Mouse (Mus musculus): Measurements from ENCODE around the gene Prkar2a.
"Not testable (repeated sequence)": the region's sequence is repeated elsewhere in the genome, so short reads cannot be mapped to it uniquely, and the experiment has no call there.

Prkar2a gene

GRCm38 (mm10) chr9:108689106-108689505, at the start of gene Prkar2a:
Gene Prkar2a (plus strand): TSS chr9:108689314.
- CTCF ChIA-PET = no interaction called here

GRCm38 (mm10) chr9:108639825-108640224, 49.3 kb upstream of the Prkar2a start:
- CTCF ChIA-PET = no interaction called here

DNA sequence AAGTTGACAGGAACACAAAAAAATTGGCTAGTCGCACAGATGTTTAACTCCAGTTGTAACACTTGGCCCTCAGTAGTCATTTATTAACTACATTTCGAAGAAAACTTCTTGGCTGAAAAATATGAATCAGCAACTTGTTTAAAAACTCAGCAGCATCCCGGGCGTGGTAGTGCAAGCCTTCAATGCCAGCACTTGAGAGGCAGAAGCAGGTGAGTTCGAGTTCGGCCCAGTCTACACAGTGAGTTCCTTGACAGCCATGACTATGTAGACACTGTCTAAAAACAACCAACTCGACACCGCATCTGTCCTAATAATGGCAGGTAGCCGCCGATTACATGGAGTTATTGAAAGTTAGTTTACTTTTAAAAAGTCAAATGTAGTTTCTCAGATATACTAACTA, 40.9 kb upstream of the Prkar2a start:
- CTCF ChIA-PET = no interaction called here

DNA sequence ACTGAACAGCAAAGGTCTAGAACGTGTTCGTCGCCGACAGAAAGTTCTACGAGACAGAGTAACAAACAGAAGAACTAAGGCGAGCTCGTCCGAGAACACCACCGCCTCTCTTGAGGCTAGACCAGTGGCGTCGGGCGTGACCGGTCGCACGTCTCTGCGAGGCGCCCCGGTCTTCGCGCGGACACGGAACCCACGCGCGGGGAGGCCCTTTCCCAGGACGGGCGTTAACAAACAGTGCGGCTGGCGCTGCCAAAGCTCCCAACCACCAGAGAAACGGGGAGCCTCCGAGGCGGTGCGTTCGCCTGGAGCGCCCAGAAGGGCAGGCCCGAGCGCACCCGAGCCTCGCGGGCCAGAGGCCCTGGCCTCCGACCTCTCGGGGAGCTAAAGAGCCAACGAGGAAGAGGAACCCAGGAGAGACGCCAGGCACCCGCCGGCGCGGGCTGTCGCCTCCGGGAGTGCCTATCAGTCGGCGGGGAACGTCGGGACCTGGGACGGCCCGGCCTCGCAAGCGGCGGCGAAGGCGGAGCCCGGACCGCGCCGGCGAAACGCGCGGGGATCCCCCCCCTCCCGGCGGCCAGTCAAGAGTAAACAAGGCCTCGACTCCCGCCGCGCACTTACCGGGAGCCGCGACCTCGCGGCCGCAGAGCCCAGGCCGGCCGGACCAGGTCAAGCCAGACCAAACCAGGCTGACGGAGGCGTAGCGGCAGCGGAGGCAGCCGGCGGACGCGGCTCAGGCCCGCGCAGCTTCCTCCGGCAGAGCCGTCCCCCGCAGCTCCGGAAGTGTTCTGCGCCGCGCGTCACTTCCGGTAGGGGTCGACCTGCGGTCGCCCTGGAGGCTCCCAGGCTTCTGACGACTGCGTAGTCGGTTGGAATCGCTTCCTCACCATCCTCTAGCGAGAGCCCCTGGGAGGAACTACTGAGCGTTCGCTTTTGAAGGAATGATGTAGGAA, 40.2 kb upstream of the Prkar2a start, which contains the start of gene Arih2:
Gene Arih2 (minus strand): TSS at position 776 of the 950 bp plus-strand sequence.
- CTCF ChIA-PET = interaction anchor here (0.5 kb wide), 2 partner anchors 20 to 744 kb away, joined by 3 to 4 read pairs; no protein-coding TSS in a partner anchor

DNA sequence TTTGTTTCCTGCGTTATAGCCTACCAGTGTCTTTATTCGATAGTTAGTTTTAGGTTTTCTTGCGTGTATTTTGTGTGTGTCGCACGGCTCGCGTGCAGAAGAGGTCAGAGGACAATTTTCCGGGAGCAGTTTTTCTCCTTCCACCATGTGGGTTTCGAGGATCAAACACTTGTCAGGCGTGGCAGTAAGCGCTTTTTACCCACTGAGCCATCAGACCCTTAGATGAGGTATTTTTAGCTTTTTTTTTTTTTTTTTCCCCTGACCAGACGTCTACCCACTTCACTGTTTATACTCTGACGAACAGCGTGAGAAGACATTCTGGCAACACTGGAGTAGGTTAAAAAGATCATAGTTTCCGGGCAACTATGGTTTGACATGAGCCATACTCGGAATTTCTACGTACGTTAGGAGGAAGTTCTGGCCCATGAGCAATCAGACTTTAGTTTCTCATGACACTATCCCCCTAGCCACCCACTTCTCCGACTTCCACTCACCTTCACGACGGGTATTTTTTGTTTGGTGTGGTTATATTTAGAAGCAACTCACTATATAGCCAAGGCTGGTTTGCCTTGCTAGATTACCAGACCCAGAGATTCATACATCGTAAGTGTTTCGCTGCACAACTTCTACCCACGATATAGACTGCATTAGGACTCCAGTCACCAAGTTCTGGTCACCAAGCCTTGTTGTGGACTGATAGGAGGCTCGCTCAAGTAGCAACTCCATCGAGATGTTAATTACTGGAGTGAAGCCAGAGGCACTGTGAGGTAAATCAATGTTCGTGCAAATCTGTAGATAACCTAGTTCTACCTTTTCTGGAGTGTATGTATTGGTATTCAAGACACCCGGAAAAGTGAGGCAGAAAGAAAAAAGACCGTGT, 39.3 kb upstream of the Prkar2a start:
- CTCF ChIA-PET = interaction anchor here (0.5 to 0.7 kb wide), 3 partner anchors 19 to 745 kb away, joined by 3 to 5 read pairs (median 4); no protein-coding TSS in a partner anchor

GRCm38 (mm10) chr9:108654566-108655464, 34.3 kb upstream of the Prkar2a start:
- CTCF ChIA-PET = no interaction called here

- CTCF ChIA-PET = not testable (repeated sequence)
Observed at GRCm38 (mm10) chr9:108655865-108656264, 33.2 kb upstream of the Prkar2a start.

DNA sequence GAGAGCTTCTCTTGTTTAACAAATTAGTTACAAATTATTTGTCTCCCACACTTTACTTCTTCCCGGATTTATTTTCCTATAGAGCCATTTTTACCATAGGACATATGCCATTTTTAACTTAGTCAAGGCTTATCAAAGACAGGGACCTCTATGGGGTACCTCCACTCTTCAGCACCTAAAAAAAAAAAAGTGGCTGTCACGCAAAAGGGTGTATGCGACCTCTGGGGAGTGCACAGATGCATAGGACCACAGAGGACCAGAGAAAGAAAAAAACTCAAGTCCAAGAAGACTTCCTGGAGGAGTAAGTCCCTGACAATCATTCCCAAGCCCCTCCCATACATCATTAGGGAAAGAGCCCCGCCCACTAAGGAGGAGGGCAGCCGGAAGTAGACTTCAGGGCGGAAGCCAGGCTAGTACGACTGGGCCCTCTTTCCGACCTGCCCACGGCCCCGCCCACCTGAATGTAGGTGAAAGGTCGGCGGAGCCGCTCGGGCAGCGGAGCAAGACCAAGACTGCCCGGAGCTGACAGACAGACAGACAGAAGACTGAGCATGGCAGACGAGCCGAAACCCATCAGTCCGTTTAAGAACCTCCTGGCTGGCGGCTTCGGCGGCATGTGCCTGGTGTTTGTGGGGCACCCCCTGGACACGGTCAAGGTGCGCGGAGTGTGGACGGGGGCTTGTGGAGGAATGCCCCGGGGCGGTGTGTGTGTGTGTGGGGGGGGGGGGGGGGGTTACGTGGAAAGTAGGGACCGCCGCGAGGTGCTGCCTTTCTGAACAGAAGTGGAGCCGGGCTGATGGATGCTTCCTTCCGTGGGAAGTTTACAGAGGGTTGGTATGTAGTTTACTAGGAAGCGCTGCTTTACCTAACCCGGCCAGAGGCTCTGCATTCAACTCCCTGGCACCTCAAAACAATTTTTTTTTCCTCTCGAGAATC, 27.2 kb upstream of the Prkar2a start, which contains the start of gene Slc25a20:
Gene Slc25a20 (plus strand): TSS at position 412 of the 936 bp plus-strand sequence.
- CTCF ChIA-PET = interaction anchor here (1.1 kb wide), 1 partner anchor 11 kb away, joined by 5 read pairs; no protein-coding TSS in a partner anchor

GRCm38 (mm10) chr9:108662660-108663059, 26.5 kb upstream of the Prkar2a start:
- CTCF ChIA-PET = interaction anchor here (1.1 kb wide), 1 partner anchor 11 kb away, joined by 5 read pairs; no protein-coding TSS in a partner anchor

- CTCF ChIA-PET = interaction anchor here (0.6 kb wide), 1 partner anchor 134 kb away, joined by 6 read pairs; no protein-coding TSS in a partner anchor
Observed at GRCm38 (mm10) chr9:108669875-108670274, 19.2 kb upstream of the Prkar2a start.

DNA sequence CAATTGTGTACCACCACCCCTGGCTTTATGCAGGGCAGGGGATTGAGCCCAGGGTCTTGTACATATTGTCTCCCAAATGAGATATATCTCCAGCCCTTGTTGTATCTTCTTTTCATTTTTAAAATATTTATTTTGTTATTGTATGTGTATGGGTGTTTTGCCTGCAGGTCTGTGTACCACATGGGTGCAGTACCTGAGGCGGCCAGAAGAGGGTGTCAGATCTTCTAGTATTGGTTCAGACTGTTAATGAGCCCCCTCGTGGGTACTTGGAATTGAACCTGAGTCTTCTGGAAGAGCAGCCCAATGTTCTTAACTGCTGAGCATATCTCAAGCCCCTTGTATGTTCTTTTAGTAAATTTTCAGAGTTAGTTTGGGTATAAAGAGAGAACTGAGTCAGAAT, 16.0 kb upstream of the Prkar2a start:
- CTCF ChIA-PET = interaction anchor here (0.5 to 1.7 kb wide), 3 partner anchors 10 to 305 kb away, joined by 3 to 5 read pairs (median 4); no protein-coding TSS in a partner anchor

DNA sequence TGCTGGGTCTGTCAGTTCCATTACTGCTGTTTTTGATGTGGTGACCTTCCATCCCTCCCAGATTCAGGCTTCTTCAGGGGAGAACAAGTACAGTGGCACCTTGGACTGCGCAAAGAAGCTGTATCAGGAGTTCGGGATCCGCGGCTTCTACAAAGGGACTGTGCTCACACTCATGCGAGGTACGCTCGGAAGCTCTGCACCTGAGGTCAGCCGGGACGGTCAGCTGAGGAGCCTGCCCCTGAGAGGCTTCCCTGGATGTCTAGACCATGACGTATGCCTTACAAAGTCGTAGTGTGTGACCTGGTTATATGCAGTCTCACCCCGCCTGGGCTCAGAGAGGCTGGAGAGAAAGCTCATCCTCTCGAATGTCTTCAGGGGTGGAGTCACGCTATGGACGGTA, 9.1 kb upstream of the Prkar2a start:
- CTCF ChIA-PET = no interaction called here

- CTCF ChIA-PET = interaction anchor here (0.6 to 0.7 kb wide), 3 partner anchors 14 to 308 kb away, joined by 3 to 6 read pairs (median 5); no protein-coding TSS in a partner anchor
Observed at GRCm38 (mm10) chr9:108686475-108686887, 2.6 kb upstream of the Prkar2a start.

- CTCF ChIA-PET = no interaction called here
Observed at GRCm38 (mm10) chr9:108687181-108687580, 1.9 kb upstream of the Prkar2a start.

- CTCF ChIA-PET = no interaction called here
Observed at GRCm38 (mm10) chr9:108687686-108688085, 1.4 kb upstream of the Prkar2a start.

GRCm38 (mm10) chr9:108688451-108688850, 663 bp upstream of the Prkar2a start:
- CTCF ChIA-PET = no interaction called here

DNA sequence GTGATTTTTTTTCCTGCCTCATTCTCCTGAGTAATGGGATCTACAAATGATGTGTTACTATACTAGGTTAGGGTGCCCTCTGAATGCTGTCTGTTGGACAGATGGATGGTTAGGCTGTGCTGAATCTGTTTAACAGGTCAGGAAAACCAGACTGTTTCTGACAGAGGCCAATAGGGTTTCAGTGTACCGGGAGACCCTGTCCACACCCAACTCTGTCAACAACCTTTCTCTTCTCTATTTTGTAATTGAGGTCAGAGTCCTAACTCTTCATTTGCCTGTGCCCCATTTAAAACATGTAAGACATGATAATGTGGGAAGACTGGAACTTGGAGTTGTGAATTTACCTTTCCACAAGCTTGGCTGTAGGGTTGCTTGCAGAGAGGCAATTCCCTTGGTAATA, 879 bp downstream of the Prkar2a start:
- CTCF ChIA-PET = no interaction called here

DNA sequence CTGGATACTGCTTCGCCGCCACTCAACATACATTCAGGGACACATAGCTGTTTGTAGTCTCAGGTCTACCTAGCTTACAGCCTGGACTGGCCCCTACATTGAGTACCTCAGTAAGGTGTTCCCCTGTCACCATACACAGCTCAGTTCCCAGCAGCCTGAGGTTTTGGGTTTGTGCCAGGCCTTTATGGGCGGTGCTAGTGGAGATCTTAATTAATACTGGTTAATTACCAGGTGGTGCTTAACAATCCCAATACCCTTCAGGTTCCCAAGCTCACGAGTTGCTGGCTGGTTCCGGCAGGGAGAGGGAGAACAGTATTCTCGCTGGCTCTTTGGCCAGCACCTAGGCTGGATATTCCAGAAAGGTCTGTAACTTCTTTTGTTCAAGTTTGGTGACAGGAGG, 1.8 kb downstream of the Prkar2a start:
- CTCF ChIA-PET = no interaction called here

DNA sequence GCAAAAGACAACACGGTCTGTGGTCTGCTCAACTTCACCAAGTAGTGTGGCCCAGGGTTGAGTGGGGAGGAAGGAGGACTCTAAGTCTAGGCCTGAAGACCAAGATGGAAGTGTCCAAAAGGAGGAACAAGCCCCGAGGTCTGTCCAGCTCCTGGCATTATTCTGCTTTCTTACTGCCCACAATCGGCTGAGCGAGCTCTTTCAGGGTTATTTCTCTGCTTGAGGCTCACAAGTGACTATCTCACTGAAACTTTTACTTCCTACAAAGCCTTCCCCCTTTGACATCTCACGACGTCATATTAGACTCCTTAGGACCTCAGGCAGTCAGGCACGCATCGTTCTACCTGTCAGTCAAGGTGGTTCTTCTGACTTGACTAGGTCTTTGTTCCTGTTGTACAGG, 2.3 kb downstream of the Prkar2a start:
- CTCF ChIA-PET = no interaction called here

GRCm38 (mm10) chr9:108691846-108692225, 2.7 kb downstream of the Prkar2a start:
- CTCF ChIA-PET = no interaction called here

Measured in spleen, embryonic (tissue).